Mouse (Mus musculus): ENCODE data around the gene Nr1i2.
"Not testable (repeated sequence)": the region's sequence is repeated elsewhere in the genome, so short reads cannot be mapped to it uniquely, and the experiment has no call there.

Nr1i2 gene

DNA sequence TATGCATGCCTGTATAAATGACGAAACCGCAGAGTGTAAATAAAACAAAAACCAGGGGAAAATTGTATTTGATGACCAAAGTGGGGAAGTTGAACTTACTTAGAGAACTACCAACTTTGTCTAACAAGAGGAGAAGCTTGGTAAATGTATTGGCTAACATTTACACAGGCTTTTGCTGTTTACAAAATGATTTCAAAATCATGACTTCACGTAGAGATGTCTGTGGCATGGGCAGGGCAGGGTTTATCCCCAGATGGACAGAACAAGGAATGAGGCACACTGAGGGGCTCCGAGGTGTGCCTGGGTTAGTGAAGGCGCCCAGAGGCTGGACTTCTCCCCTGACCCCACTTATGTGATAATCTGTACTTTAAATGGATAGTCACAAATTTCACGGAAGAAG, 7.3 kb downstream of the Nr1i2 start:
- DNase-seq (ENCODE audit: low read depth, low spot score), result no peak

DNA sequence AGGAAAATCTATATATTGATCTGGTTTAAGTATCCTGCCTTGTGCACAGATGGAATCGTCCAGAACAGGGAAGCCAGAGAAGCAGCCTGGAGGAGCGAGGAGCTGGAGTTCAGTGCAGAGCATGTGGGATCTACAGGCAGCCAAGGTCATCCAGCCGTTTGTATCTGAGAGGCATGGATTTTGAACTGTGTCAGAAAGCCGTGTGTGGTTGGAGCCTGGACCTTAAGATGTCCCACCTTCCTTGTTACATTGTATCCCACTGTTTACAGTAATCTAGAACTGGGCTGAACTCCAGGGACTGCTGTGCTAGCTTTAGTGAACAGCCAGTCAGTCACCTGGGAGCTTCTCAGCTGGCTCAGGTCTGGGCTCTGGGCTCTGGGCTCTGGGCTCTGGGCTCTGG, 8.1 kb downstream of the Nr1i2 start:
- no peak for DNase-seq (ENCODE audit: low read depth, low spot score)

DNA sequence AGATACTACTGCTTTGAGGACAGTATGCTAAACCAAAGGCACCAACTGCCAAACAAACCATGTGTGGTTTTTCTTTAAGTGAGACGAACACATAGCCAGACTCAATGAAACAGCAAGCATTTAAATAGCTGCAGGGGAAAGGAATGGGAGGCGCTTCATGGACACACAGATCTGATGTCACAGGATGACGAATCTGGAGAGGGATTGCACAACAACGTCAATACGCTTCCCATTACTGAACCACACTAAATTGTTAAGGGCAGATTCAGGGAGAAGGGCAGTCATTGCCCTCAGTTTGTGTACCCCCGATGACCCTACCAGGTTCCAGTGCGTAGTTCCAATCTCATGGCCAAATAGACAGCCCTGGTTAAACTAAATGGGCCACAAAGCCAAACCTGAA, 8.8 kb downstream of the Nr1i2 start:
- no peak for DNase-seq (ENCODE audit: low read depth, low spot score)

DNA sequence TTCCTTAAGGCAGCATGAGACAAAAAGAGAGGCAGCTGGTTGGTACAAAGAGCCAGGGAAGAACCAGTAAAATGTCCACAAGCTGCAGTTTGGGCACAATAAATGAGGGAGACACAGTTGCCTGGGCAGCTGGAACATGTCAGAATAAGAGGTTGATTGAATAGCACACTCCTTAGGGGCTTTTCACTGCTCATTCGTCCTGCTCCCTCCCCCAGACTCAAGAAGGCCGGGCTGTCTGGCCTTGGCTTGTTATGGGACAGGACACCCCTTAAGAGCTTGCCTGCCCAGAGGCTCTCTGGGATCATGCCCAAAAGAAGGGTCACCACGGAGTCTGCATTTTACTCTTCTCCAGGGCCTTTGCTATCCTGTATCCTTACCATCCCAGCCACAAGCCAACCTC, 11.3 kb downstream of the Nr1i2 start:
- no peak for DNase-seq (ENCODE audit: low read depth, low spot score)

DNA sequence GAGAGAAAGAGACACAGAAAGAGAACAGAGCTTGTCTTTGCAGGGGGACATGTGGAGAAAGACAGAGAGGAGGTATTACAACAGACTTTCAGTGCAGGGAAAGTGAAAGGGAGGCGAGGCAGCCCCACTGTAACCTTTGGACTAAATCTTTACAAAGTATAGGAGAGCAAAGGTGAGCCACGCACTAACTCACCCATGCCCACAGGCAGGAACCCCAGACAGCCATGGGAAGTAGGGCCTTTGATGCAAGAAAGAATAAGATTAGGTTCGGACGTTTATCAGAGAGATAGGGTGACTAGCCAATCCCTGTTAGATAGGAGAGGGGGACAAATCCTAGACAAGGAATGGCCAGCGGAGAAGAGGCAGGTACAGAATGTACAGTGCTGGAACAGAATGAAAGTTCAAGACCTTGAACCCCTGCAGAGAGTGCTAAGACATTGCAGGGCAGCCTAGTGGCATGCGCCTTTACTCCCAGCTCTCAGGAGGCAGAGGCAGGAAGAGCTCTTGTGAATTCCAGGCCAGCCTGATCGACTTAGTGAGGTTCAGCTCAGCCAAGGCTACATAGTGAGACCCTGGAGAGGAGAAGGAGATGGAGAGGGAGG, 12.0 kb downstream of the Nr1i2 start:
- no peak for DNase-seq (ENCODE audit: low read depth, low spot score)

DNA sequence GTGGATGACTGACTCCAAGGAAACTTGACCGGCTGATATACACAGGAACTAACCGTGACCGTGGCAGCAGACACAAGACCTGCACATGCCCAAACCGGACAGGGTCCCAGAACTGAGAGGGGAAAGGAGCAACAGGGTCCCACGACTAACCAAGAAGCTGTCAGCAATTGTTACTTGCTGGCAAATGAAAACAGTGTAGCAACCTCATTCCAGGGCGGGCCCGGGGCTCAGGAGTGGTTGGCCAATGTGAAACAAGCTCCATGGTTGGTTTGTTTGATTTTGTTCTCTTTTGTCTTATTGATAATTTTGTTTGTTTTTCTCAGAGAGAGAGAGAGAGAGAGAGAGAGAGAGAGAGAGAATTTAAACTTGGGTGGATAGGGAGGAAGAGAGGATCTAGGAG, 13.7 kb downstream of the Nr1i2 start:
- no peak for DNase-seq (ENCODE audit: low read depth, low spot score)

DNA sequence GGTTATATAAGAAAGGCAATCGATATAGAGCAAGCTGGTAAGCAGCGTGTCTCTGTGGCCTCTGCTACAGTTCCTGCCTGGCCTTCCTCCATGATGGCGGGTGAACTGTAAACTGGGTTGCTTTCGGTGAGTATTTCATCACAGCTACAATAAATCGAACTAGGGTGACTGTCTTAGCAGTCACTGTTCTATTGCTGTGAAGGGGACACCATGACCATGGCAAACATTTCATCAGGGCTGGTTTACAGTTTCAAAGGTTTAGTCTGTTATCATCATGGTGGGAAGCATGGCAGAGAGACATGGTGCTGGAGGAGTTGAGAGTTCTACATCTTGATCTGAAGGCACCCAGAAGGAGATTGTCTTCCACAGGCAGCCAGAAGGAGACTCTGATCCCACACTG, 14.8 kb downstream of the Nr1i2 start:
- no peak for DNase-seq (ENCODE audit: low read depth, low spot score)

DNA sequence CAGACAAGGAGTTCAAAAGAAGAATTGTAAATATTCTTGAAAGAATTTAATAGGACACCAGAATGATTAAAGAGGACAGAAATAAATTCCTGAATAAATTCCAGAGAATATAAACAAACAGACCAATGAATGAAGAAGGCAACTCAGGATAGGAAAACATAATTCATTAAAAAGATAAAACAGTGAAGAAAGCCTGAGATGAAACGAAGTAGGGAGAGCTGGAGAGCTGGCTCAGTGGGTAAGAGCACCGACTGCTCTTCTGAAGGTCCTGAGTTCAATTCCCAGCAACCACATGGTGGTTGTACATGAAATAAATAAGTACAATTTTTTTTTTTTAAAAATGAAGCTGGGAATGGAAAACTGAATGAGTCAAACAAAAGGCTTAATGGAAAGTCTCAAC, 19.9 kb downstream of the Nr1i2 start:
- no peak for DNase-seq (ENCODE audit: low read depth, low spot score)

DNA sequence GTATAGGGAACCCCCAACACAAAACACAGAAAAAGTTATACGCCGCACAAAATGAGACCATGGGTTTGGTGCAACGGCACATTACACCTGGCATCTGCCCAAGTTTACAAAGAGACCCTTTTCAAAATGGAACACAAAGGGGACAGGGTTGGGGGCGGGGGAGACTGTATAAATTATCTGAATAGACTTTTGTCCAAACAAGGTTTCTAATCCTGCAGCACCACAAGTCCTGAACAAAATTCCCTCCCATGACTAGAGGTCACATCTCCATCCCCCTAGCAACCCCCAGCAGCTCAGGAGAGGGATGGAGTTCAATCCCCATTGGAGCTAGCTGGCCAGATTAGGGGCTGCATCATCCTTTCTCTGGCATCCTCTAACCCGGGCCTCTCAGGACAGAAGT, 22.1 kb downstream of the Nr1i2 start:
- DNase-seq (ENCODE audit: low read depth, low spot score), result no peak

DNA sequence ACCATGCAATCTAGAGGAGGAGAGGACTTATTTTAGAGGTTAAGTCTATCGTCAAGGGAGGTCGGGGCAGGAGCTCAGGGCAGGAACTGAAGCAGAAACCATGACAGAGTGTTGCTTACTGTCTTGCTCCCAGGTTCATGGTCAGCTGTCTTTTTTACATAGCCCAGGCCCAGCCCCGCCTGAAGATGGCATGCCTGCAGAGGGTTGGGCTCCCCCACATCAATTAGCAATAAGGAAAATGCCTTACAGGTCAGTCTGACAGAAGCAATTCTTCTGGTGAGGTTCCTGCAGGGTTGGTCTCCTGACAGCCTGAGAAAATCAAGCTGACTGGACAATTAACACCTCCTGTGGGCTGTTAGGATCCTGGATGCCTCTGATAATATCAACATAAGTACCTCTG, 23.0 kb downstream of the Nr1i2 start:
- no peak for DNase-seq (ENCODE audit: low read depth, low spot score)

DNA sequence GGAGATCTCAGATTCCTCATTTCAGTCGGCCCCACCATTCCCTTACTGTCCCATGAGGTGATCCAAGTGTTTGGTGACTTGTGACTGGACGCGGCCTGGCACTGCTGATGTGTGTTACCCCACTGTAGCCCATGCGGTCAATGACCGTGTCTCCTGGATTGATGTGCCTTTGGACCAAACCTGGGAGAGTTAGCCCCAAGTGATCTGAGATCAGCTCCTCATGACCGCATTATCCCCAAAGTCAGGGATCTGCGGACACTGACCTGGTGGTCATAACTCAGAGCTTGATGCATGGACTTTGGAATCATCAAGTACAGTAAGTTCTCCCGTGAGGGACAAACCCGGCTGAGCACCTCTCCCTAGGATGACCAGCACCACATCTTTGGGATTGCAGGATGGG, 38.7 kb downstream of the Nr1i2 start:
- no peak for DNase-seq (ENCODE audit: low read depth, low spot score)

DNA sequence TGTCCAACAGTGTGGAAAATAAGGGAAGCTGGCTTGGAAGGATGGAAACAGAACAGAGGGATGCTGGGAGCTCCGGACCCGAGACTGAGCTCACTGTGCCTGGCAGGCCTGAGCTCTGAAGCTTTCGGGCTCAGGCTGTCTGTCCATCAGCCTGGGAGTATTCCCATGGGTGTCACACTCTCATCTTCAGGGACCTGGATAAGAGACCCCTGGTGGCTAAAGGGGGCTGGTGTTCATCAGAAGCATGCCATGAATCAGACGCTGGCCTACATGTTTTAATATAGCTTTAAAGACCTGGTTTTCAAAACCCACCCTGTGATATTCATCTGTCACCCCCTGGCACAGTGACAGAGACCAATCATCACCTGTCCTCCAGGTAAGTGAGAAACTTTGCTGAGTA, 39.5 kb downstream of the Nr1i2 start:
- no peak for DNase-seq (ENCODE audit: low read depth, low spot score)

DNA sequence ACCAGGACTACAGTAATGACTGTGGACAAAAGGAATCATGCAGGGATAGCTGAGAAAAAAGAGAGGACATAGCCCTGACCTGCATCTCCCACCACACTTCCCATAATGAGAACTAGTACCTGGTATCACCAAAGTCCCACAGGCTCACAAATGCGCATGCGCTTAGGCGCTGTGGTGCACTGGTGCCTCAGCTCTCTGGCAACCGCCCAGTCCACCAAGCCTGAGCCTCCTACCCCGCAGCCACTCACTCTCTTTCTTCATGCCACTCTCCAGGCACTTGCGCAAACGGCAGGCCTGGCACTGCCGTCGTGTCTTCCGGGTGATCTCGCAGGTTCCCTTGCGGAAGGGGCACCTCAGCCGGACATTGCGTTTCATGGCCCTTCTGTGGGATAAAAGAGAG, 40.6 kb downstream of the Nr1i2 start:
- no peak for DNase-seq (ENCODE audit: low read depth, low spot score)

DNA sequence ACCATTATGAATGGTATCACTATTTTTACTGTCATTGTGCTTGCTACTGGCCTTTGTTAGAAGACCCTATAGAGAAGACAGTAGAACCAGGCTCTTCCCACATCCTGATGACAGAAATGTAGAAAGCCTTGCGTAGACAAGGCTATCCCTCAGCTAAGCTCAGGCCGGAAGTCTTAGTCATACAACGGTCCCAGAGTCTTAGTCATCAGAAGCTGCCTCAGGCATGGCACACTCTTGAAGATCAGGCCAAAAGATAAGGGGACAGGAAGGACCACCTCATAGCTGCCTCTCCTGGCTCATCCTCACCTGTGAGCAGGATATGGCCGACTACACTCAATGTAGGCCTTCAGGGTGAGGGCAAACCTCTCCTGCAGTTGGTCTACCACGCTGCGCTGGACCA, 44.2 kb downstream of the Nr1i2 start:
- DNase-seq (ENCODE audit: low read depth, low spot score), result no peak

DNA sequence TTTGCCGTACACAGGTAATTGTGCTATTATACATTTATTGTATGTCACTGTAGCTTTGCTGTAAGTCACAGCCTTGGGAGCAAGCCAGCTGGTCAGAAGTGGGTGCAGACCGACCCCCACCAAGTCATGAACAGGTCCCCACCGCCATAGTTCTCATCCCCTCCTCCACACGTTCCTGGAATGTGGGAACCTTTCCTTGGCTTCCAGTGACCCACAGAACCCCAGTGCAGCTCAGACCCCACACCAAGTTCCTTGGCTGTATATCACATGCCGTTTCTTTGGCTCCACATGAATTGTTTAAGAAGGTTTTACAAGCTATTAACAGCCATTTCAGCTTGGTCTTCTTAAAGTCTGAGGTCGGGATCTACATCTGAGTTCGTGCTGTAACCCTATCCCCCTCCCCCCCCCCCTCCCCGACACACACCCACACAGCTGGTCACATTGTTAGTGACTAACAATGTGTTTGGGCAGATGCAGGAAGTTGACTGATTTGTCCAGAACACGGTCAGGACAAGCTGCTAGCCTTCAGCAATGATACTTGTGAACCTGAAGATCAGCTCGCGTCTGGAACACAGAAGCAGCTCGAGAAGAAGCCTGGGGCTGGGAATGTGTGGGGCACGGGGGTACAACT, 46.2 kb downstream of the Nr1i2 start:
- DNase-seq (ENCODE audit: low read depth, low spot score), result no peak

DNA sequence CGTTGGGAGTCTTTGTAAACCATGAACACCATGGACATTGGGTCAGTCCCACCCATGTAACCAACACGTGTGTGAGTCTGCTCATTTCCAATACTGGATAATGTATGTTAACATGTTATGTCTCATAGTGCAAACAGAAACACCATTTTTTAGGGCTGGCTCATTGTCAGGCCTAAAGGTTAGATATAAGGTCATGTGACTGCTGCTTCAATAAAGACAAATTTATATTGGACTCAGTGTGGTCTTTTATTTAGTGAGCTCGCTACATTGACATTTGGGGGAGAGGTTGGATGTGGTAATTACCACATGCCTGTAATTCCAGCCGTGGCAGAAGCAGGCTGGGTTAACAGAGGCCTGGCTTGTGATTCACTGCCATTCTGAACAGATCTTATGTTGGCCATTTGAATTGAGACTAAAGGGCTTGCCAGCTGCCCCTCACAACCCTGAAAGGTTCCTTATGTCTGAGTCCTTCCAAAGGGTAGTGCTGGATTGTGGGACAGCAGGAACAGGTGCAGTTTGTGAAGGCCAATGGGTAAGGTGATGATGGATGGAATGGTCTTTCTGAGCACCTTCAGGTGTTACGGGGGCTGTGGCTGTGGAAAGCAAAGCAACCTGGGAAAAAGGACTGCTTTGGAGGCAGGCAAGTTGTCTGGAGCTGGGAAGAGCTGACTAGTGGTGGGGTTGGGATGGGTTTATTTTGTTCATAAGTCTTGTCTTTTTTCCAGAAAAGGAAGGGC, 48.6 kb downstream of the Nr1i2 start:
- no peak for DNase-seq (ENCODE audit: low read depth, low spot score)

DNA sequence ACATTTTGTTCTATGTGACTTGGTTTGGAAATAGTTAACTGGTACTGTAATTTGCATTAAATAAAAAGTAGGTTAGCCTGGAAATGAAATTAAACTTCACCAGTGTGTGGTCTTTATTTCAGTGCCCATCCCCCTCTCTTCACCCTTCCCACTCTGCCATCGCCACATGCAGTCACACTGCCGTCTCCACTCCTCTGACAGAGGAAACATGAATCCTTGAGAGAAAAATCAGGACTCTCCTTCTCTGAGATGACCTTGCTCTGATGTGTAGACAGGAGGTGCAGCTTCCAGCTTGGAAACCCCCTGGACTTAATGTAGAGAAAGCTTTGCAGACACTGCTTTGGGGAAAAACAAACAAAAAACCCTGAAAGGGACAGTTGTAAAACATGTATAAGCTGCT, 49.2 kb downstream of the Nr1i2 start:
- DNase-seq (ENCODE audit: low read depth, low spot score), result no peak

DNA sequence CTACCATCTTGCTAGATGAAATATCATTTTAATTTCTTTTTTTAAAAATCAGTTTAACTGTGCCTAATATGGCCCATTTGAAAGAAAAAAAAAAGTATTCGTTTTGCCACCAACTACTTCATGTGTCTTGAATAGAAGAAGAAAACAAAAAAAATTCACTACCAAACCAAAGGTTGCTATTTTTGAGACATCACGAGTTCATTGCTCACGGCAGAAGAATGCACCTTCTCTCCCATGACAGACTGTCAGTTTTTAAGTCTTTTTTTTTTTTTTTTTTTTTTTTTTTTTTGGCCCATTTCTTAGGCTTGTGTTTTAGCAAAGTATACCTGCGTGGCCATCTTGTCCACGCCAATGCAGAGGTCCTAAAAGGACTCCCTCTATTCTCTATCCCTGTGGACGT, 50.5 kb downstream of the Nr1i2 start:
- DNase-seq (ENCODE audit: low read depth, low spot score), result no peak

DNA sequence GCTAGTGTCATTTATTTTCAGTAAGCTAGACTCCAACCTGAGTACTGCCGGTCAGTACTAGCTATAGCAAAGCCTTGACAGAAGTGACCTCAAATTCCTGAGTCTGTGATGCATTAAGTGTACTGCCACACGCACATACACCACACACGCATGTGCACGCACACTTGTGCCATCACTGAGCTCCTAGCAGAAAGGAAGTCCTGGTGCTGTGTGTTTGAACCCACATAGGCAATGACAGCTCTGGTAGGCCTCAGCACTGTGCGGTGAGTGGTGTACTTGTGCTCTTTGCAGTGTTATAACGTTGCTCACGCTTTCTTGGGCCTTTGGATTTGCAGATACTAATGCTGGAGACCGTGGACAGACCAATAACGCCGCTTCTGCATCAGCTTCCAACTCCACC, 54.5 kb downstream of the Nr1i2 start:
- no peak for DNase-seq (ENCODE audit: low read depth, low spot score)

DNA sequence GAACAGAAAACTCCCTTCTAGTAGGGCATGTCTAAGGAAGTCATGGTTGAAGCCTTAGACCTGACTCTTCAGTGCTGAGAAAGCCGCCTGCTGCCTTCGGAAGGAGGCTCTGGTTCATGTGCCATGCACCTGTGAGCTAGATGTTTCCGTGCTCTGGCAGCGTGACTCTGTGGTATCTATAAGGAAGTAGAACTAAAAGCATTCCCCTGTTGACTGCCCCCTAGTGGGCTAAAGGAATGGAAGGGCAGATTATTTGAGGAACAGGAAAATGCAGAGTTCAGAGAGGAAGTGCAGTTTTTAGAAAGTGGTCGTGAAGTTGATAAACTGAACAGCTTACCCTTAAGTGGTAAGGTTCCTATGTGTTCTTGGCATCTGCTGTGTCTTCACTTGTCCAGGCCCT, 54.9 kb downstream of the Nr1i2 start:
- DNase-seq (ENCODE audit: low read depth, low spot score), result peak; percentile 9

DNA sequence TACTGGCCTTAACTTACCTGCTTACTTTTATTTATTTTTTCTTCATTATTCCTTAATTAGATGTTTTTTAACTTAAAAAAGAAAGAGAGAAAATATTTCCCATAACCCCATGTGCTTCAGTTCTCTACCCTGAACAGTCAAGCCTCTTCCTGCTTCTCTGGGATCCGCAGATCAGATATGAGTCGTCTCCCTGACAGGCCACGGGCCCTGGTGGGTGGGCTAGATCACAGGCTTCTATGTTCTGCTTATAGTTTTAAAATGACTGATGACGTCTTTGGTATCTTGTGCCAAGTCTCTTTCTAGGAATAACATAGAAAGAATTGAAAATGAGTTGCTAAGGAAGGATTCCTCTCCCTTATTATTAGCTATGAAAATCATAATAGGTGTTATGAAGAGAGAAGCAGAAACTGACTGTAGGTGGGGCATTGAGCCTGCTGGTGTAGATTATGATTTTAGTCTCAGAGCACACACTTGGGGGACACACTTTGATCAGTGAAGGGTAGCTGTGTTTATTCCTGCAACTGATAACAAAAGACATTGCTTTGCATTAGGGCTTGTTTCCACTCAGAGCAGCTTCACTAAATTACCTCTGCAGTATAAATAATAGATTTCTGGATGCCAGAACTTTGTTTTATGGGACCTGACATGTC, 57.6 kb downstream of the Nr1i2 start:
- no peak for DNase-seq (ENCODE audit: low read depth, low spot score)

DNA sequence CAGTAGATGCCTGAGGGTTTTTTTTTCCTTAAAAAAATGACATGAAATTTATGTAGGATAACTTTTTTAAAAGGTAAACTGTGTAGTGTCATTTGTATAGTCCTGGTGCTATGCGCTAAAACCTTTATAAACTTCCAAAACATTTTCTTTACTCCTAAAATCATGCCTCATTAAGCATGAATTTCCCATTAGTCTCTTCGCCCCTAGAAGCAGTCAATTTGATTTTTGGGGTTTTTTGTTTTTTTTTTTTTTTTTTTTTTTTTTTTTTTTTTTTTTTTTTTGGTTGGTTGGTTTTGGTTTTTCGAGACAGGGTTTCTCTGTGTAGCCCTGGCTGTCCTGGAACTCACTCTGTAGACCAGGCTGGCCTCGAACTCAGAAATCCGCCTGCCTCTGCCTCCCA, 72.1 kb downstream of the Nr1i2 start:
- DNase-seq (ENCODE audit: low read depth, low spot score), result not testable (repeated sequence)

DNA sequence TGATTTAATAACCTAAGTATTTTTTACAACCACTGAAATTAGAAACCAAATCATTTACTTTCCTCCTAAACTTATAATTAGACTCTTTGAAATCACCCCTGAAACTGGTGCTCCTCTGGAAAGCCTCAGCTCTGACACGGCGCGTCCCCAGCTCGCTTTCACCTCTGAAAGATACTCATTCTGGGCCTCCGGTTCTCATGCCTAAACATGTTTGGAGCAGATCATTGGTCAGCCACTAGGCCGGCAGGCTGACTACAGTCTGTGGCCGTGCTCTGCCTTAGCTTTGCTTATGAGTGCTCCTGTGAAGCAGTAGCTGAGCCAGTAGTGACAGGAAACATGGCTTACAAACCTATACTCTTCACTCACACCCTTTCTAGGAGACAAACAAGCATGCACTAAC, 89.4 kb downstream of the Nr1i2 start:
- no peak for DNase-seq (ENCODE audit: low read depth, low spot score)
